Mouse (Mus musculus) megakaryocyte, adult 5-6 weeks (primary cell): Measurements from ENCODE around the gene Msh4. TPM values are rescaled to one million over a fixed set of nuclear protein-coding genes. Genes with fewer than 3 reads are reported as not detected.

Source experiments
- ATAC-seq: 2 replicates; pipeline ENCODE4 v1.8.0; 2016; ENCODE audit warnings: mild to moderate bottlenecking, inconsistent platforms; ENCODE audit not compliant: poor library complexity, severe bottlenecking
- total RNA-seq, 2 experiments: library from RNA; stranded (forward) in 1 of 2; stranded (reverse) in 1 of 2; fragments of 153-499, 151-499 nt in 1 of 2; fragments of 221-1000, 200-1000 nt in 1 of 2; gene quantifications; 2 replicates each; pipeline versions ENCODE4 v1.2.3 to v1.2.4; 2015 to 2017

Gene Msh4
- total RNA-seq, 2 experiments from 2014 or later, result 0.04 to 0.33 TPM

DNA sequence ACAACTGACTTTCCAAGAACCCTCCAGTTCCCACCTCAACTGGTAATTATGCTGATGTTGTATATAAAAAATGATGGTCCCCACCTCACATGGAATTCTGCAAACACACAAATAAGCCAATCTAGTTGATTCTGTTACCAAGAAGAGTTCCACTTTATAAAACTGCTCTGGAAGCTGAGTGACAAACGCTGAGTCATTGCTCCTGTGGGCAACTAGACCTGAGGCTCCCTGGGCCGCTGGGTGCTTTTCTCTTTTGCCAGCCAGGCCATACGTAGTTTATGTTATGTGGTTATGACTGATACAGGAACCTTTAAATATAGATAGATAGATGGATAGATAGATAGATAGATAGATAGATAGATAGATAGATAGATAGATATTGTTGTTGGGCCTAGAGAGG, 87.2 kb downstream of the Msh4 start:
- ATAC-seq, result no peak

DNA sequence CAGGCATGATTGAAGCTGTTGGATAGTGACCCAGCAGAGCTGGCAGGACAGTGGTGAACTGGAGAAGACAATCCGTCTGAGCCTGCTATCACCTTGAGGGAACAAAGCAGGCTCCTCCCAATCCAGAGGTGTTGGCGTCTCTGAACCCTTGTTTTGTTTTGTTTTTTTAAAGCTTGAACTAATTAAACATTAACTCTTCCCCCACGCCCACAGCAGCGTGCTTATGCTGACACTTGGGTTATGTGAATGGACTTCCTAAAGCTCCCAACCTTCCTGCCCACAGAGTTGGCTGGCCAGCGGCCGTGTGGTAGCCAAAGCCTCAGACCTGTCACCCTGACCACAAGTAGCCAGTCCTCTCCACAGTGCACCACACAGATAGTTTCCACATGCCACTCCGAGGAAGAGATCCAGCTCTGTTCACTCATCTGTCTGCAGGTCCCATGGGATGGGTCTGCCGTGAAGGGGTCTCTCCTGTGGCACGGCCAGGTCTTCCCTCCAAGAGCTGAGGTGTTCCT, 88.5 kb downstream of the Msh4 start:
- no peak for ATAC-seq

DNA sequence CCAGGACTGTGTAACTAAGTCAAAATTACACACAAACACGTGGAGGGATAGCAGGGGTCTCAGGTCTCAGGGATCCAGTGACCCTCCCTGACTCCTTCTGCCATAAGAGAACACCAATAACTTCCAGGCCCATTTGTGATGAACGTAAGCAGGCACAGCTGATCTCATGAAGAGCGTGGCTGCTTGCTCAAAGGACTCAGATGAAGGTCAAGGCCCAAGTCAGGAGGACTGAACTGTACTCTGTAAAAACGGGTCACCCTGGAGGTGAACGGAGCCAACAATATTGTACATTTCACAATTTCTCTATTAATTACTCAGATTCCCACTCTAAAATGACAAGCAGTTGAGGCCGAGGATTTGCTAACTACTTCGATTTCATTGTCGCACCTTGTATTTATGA, 91.9 kb downstream of the Msh4 start:
- no peak for ATAC-seq

DNA sequence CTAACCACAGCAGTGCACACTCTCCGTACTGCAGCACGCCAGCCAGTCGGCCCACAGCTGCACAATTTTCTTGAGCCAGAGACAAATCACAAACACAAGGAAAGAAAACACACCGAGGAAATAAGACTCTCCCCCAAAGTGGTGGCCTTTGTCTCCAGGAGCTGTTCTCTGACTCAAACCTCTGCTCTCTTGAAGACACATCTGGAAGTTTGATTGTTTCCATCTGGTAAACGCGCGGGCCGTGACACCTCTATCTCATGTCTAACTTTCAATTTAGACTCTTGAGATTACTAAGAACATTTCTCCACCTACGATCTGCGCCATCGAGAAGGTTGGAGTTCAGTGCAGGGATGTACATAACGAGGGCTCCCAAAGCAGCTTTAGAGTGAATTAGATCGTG, 97.5 kb downstream of the Msh4 start:
- no peak for ATAC-seq

DNA sequence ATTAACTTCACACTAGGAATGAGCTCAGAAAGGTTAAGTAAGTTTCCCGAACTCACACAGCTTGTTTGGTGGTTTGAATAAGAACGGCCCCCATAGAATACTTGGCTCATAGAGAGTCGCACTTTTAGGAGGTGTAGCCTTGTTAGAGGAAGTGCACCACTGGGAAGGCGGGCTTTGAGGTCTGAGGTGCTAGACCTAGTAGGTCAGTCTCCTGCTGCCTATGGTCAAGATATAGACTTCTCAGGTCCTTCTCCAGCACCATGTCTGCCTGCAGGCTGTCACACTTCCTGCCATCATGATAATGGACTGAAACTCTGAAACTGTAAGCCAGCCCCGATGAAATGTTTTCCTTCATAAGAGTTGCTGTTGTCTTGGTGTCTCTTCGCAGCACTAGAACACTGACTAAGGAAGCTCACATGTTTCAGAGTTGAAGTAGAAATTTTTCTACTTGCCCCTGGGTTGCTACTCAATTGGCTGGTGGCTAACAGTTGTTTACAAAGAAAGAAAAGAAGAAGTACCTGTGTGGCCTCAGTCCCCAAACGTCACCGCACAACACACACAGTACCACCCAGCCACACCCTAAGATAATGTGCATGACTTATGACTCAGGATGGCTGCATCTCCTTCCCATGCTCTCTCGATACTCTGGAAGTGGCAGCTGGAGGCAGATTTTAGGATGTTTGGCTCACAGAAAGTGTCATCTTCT, 98.3 kb downstream of the Msh4 start:
- 0 out of 2 replicates have a peak, but pooled peaks have one; percentile 28 for ATAC-seq

Other genes with a start within 250 kb of the Msh4 start
- gene St6galnac3, start 181.0 kb downstream of the Msh4 start, total RNA-seq (2015), result 0.16 and 0.57 TPM in 2 replicates
- 0.18 and 1.4 TPM in 2 replicates for gene St6galnac3, start 181.0 kb downstream of the Msh4 start, total RNA-seq (2017)
- 0.54 TPM in 1 of 2 replicates, not detected in the other for gene Asb17, start 61.9 kb downstream of the Msh4 start, total RNA-seq (2015)
- gene Asb17, start 61.9 kb downstream of the Msh4 start, total RNA-seq (2017), result not detected in 2 replicates
- gene Rabggtb, start 6.9 kb upstream of the Msh4 start, total RNA-seq (2015), result 46.1 and 63.0 TPM in 2 replicates
- gene Rabggtb, start 6.9 kb upstream of the Msh4 start, total RNA-seq (2017), result 54.2 and 60.8 TPM in 2 replicates
- 47.8 and 56.5 TPM in 2 replicates for gene Acadm, start 38.5 kb upstream of the Msh4 start, total RNA-seq (2015)
- 166 and 238 TPM in 2 replicates for gene Acadm, start 38.5 kb upstream of the Msh4 start, total RNA-seq (2017)
- not detected in 2 replicates for gene Slc44a5, start 67.3 kb upstream of the Msh4 start, total RNA-seq (2015)
- not detected in 2 replicates for gene Slc44a5, start 67.3 kb upstream of the Msh4 start, total RNA-seq (2017)